Mouse (Mus musculus): ENCODE data around the gene Cpsf7. TPM values are rescaled to one million over a fixed set of nuclear protein-coding genes. Genes with fewer than 3 reads are reported as not detected.

Cpsf7 gene
- total and polyA plus RNA-seq, 3 experiments, result 25.6 to 48.8 (median 28.8) TPM

GRCm38 (mm10) chr19:10565217-10565616 is 40.2 kb downstream of the Cpsf7 start:
- Histone ChIP-seq H3K27ac (ENCODE audit: insufficient read depth, low read depth) (no peak overlapping the region), H3K79me2 (replicated peaks; ENCODE audit: control insufficient read depth, extremely low read depth, insufficient read depth, poor library complexity, severe bottlenecking) (no peaks in the 10 kb centered on the region), H3K36me3 (replicated peaks in 1 of 2; ENCODE audit: control insufficient read depth in 1 of 2, insufficient read depth in 1 of 2, low read length in 1 of 2) (peaks cover 5 to 21% of the 10 kb centered on the region in 2 experiments), H3K9me3 (replicated peaks; ENCODE audit: low read length) (no peaks in the 10 kb centered on the region), H3K27me3 (replicated peaks) (no peaks in the 10 kb centered on the region), H3K9ac (ENCODE audit: insufficient read depth, low read depth) (no peak overlapping the region), H3K4me3 (replicated peaks in 1 of 3; ENCODE audit: low read depth in 2 of 3, low read length in 2 of 3, poor library complexity in 1 of 3) (no peak overlapping the region), H3K4me1 (ENCODE audit: control insufficient read depth in 1 of 2, insufficient read depth in 2 of 2) (peaks cover 0 to 8% of the 10 kb centered on the region in 2 experiments; a peak in 1 of 4 replicates), H3K4me2 (ENCODE audit: insufficient read depth, low read depth, poor library complexity, severe bottlenecking) (no peak overlapping the region)
- no peak for TF ChIP-seq GABPA (IDR thresholded peaks at IDR 0.05; ENCODE audit: insufficient replicate concordance, low read depth, low read length)
- no peak for TF ChIP-seq EP300 (IDR thresholded peaks at IDR 0.05; ENCODE audit: low read length)
- no peak for TF ChIP-seq KAT2A (IDR thresholded peaks at IDR 0.05; ENCODE audit: insufficient replicate concordance, low read length)
- in situ Hi-C loops (cut with MboI; ENCODE audit: low pct_ligation_motif_present, low pct_unique_long_range_greater_than_20kb, low sequenced_read_pairs), result no loop called here
- dilution Hi-C loops (cut with MboI; ENCODE audit: extremely low pct_ligation_motif_present, extremely low pct_unique_long_range_greater_than_20kb, low sequenced_read_pairs), result no loop called here
- DNase-seq (ENCODE audit: extremely low read depth), result no peak

GRCm38 (mm10) chr19:10569627-10570026 is 44.6 kb downstream of the Cpsf7 start:
- no peaks in the 10 kb centered on the region for H3K9me3 ChIP-seq (replicated peaks; ENCODE audit: low read length)
- H3K36me3 ChIP-seq (replicated peaks in 1 of 2; ENCODE audit: control insufficient read depth in 1 of 2, insufficient read depth in 1 of 2, low read length in 1 of 2), result peaks cover 36 to 63% of the 10 kb centered on the region in 2 experiments
- DNase-seq (ENCODE audit: extremely low read depth), result no peak
- H3K4me2 ChIP-seq (ENCODE audit: insufficient read depth, low read depth, poor library complexity, severe bottlenecking), result no peak overlapping the region
- H3K9ac ChIP-seq (ENCODE audit: insufficient read depth, low read depth), result no peak overlapping the region
- no peak overlapping the region for H3K4me3 ChIP-seq (replicated peaks in 1 of 3; ENCODE audit: low read depth in 2 of 3, low read length in 2 of 3, poor library complexity in 1 of 3)
- H3K27ac ChIP-seq (ENCODE audit: insufficient read depth, low read depth), result no peak overlapping the region
- dilution Hi-C loops (cut with MboI; ENCODE audit: extremely low pct_ligation_motif_present, extremely low pct_unique_long_range_greater_than_20kb, low sequenced_read_pairs), result no loop called here
- H3K79me2 ChIP-seq (replicated peaks; ENCODE audit: control insufficient read depth, extremely low read depth, insufficient read depth, poor library complexity, severe bottlenecking), result no peaks in the 10 kb centered on the region
- TF ChIP-seq RCOR1 (conservative IDR thresholded peaks at IDR 0.05; ENCODE audit: low read depth, low read length), result no peak
- no peak for TF ChIP-seq USF2 (conservative IDR thresholded peaks at IDR 0.05; ENCODE audit: low read depth, low read length)
- no peak for TF ChIP-seq MAX (IDR thresholded peaks at IDR 0.05; ENCODE audit: low read length)
- no peak for TF ChIP-seq MAFK (IDR thresholded peaks at IDR 0.05; ENCODE audit: insufficient replicate concordance, low read length)
- TF ChIP-seq ZMIZ1 (IDR thresholded peaks at IDR 0.05; ENCODE audit: low read depth, low read length), result no peak
- no peak for TF ChIP-seq NELFE (IDR thresholded peaks at IDR 0.05; ENCODE audit: low read depth, low read length)
- no peak for TF ChIP-seq MAZ (IDR thresholded peaks at IDR 0.05; ENCODE audit: low read depth, low read length)
- TF ChIP-seq CHD1 (IDR thresholded peaks at IDR 0.05; ENCODE audit: low read depth, low read length), result no peak
- no peak for TF ChIP-seq SIN3A (IDR thresholded peaks at IDR 0.05; ENCODE audit: low read length)
- TF ChIP-seq MEF2A (IDR thresholded peaks at IDR 0.05; ENCODE audit: borderline replicate concordance, low read depth, low read length), result no peak
- no peak for TF ChIP-seq PAX5 (IDR thresholded peaks at IDR 0.05; ENCODE audit: low read length)
- TF ChIP-seq UBTF (IDR thresholded peaks at IDR 0.05; ENCODE audit: low read depth, low read length), result no peak
- TF ChIP-seq E2F4 (IDR thresholded peaks at IDR 0.05; ENCODE audit: insufficient replicate concordance, low read depth, low read length), result no peak
- TF ChIP-seq MYC (IDR thresholded peaks at IDR 0.05; ENCODE audit: low read depth, low read length), result no peak
- TF ChIP-seq ZKSCAN1 (IDR thresholded peaks at IDR 0.05; ENCODE audit: borderline replicate concordance, low read depth, low read length), result no peak
- no peak for TF ChIP-seq TCF12 (IDR thresholded peaks at IDR 0.05; ENCODE audit: low read depth, low read length)
- TF ChIP-seq ELF1 (IDR thresholded peaks at IDR 0.05; ENCODE audit: low read depth, low read length), result no peak
- TF ChIP-seq USF1 (IDR thresholded peaks at IDR 0.05; ENCODE audit: low read depth, low read length), result no peak
- TF ChIP-seq MXI1 (IDR thresholded peaks at IDR 0.05; ENCODE audit: low read depth, low read length), result no peak
- in situ Hi-C loops (cut with MboI; ENCODE audit: low pct_ligation_motif_present, low pct_unique_long_range_greater_than_20kb, low sequenced_read_pairs), result no loop called here
- H3K4me1 ChIP-seq (ENCODE audit: control insufficient read depth in 1 of 2, insufficient read depth in 2 of 2), result no peaks in the 10 kb centered on the region
- no peaks in the 10 kb centered on the region for H3K27me3 ChIP-seq (replicated peaks)

Data from CH12.LX (cell line).